Mouse (Mus musculus): ENCODE data around the gene Hs3st5.
"Not testable (repeated sequence)": the region's sequence is repeated elsewhere in the genome, so short reads cannot be mapped to it uniquely, and the experiment has no call there.

The Hs3st5 gene

DNA sequence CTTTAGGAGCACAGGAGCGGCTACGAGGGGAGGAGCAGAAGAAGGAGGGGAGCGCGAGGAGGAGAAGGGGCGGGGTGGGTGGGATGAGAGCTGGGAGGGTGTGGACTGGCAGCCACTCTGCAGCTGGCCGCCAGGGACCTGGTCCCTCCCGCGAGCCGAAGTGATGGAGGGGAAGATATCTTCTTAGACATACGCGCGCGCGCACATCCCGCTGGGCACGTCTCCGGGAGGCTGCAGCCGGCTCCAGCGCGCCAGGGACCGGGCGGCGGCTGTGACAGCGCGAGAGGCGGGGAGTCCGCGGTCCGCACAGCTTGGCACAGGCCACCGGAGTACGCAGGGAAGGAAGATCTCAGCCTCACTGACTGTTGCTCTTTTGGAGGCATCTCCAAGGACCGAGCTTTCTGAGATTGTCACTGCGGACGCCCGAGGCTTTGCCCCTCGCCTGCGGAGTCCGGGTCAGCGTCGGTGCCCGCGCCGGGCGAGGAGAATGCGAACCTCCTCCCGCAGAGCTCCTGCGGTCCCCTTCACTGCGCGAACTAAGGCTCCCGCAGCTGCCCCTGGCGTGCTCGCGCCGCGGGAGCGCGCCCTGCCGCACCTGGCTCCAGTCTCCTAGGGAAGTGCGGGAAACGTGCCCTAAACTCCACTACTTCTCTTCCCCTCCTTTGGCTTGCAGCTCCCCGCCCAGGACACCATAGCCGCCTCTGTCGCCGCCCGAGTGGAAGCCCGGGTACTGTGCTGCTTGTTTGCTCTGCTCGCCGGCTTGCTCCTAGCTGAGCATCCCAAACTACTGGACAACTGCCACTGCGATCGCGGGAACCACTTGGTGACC is at the start of gene Hs3st5:
Hs3st5 (plus strand) TSS at position 88 of the 829 bp plus-strand sequence.
- DNase-seq, result no peak

- no peak for DNase-seq
These were observed 38.0 kb upstream of the Hs3st5 start for GRCm38 (mm10) chr10:36468664-36469063.

DNA sequence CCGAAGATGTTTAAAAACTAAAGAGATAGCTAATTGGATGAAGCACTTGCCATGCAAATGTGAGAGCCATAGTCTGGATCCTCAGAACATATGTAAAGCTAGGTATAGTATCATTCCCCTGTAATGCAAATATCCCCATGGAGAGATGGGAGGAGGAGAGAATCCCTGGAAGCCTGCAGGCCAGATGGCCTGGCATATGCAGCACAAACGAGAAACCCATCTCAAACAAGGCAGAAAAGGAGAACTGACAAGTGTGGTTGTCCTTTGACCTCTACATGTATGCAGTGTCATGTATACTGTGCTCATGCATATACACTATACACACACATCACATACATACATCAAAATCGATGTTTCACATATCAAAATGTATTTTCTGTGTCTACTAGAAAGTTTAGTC is 35.5 kb upstream of the Hs3st5 start:
- no peak for DNase-seq

DNA sequence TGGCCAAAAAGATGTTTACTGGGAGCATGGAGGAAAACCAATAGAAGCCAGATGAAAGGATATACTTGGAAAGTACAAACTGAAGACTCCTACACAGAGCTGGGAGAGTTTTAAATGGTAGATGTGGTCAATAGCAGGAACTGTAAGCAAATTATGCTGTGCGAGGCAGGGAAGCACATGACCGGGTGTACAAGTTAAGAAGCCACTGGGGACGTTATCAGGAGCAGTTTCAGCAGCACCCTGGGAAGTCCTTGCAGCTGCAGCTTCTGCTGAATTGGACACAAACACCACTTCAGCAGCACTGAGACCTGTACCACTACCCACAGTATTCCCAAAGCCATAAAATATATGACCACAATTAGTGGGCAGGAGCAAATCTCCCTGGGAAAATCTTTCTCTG is 31.8 kb upstream of the Hs3st5 start:
- DNase-seq, result no peak

GRCm38 (mm10) chr10:36477543-36477942 is 29.1 kb upstream of the Hs3st5 start:
- DNase-seq, result no peak

DNA sequence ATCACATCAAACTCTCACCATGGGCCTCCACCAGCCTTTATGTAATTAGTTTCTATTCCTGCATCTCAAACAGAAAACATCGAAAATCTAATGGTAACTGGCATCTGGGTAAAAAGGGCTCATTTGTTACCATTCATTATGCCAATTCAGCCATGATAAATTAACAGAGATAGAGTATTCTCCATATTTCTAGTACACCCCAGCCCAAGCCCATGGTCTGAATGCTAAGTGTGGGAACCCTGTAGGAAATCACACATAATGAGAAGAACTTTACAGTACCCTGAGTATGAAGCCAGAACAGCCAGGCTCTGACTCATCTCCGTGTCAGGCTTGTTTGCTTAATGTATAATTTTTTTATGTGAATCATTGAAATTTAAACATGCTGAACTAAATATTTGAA is 23.3 kb upstream of the Hs3st5 start:
- no peak for DNase-seq

DNA sequence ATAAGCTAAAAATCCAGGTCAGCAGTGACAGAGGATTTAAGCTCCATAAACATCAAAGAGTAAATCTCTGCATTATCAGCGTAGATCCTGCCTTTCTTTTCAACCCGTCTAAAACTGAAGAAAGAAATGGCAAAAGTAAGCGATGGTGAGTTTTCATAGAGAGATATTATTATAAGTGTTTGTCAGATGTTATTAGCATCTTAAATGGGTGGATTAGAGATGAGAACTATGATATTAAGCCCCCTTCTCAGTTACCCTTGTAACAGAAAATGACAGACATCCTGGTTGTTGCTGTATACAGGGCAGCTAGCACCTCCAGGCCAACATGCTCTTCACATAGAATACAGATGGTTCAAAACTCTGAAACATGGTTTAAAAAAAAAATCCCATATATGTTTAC is 22.6 kb upstream of the Hs3st5 start:
- DNase-seq, result no peak

DNA sequence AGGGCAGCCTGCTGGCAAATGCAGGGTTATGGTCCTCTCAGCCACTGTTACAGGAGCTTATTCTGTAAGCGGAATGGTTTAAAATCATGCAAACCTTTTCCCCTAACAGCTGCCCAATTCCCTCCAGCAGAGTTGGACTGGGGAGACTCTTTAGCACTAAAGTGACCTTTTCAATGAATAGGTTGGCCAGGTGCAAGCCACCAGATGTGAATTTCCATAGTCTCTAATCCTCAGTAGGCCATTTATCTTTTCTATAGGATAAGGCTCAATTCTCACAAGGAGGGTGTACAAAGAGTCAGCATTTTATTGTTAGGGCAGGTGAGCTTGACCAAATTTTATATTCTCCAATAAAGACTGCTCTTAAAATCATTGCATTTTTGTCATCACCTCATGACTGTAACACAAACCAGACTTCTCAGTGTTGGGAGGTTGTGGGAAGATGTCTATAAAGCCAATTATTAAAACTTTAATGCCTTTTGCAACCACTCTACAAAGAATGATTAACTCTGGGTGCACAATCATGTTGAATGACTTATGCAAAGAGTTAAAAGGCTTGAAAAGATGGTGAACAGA is 21.8 kb upstream of the Hs3st5 start:
- no peak for DNase-seq

- DNase-seq, result no peak
These were observed 13.0 kb upstream of the Hs3st5 start for GRCm38 (mm10) chr10:36493566-36493965.

DNA sequence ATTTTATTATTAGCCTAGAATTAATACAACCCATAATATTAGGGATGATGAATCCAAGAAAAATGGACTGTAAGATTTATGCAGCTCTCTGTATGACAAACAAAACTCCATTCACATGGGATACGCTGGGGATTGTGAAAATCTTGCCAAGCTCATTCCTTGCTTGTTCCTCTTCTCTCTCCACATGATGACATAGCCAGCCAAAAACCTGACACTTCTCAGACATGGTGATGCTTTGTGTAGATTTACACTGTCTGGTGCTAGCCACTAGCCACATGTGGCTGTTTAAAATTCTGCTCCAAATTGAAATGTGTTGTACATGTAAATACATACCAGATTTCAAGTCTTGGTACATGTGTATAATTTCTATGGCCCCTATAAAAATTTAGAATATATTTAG is 6.9 kb upstream of the Hs3st5 start:
- no peak for DNase-seq

DNA sequence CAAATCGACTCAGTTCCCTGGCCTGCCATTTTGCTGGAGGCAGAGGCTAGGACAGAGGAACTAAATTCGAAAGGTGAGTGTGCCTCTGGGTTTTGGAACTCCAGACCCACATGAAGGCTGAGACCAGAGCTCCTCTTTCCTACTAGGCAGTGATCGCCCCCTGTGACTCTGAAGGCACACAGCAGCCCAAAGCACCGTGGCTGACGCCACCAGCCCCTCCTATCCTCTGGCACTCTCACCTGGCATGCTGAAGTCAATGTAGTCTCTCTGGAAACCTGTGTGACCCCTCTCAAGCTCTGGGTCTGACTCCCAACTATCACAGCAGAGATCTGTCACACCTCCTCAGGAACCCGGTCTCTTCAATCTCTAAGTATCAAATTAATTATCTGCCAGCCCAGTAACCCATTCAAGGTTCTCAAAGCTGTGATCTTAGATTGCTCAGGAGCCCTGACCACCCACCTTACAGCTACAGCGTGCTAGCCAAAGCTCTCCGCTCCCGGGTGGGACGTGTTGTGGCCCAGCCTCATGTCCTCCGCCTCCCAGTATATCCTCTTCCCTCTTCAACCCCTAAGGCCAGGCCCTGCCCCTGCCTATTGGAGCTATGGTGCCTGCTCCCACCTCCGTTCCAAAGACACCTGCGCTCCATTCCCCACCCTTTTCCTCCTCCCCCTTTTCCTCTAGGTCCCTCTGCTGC is 434 bp upstream of the Hs3st5 start:
- DNase-seq, result no peak

GRCm38 (mm10) chr10:36507556-36507870 is 899 bp downstream of the Hs3st5 start:
- DNase-seq, result no peak

DNA sequence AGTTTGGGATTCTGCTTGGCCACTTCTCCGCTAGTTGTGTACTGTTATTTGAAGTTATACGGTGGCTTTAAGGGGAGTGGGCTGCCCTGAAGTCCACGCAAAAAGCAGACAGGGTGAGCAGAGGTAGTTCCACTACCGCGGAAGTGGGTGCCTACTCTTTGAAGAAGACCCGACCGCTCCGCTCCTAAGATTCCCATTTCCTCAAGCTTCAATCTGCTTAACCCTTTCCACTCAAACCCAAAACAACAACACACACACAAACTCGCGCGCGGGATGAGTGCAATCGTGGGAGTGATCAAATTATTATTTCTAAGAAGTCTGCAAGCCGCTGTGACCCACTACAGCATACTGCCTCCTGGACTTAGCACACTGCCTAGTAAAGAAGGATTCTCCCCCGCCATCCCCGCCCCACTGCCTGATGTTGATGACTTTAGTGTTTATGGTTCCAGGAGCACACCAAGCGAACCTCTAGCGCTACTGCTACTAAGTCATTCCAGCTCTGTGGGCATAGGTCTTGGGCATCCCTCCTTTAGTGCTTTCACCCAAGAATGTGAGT is 1.5 kb downstream of the Hs3st5 start:
- no peak for DNase-seq

DNA sequence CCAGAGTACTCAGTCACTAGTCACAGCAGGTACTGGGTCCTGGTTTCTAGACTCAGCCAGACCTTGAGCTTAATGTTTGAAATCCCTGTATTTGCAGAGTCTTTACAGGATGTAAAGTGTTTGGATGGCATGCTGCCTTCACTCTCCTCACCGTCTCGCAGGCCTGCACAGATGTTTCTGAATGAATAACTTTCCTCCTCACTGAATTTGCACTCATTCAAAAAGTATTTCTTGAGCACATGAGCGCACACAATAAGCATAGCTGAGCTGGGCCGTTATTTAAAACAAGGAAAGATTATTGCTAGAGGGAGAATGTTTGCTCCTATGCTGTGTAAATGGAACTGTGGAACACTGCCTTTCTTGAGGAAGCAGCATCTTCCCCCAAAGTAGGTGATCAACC is 2.9 kb downstream of the Hs3st5 start:
- no peak for DNase-seq

- DNase-seq, result no peak
These were observed 17.3 kb downstream of the Hs3st5 start for GRCm38 (mm10) chr10:36523881-36524280.

- no peak for DNase-seq
These were observed 27.2 kb downstream of the Hs3st5 start for GRCm38 (mm10) chr10:36533633-36534335.

GRCm38 (mm10) chr10:36546622-36547021 is 40.0 kb downstream of the Hs3st5 start:
- no peak for DNase-seq

DNA sequence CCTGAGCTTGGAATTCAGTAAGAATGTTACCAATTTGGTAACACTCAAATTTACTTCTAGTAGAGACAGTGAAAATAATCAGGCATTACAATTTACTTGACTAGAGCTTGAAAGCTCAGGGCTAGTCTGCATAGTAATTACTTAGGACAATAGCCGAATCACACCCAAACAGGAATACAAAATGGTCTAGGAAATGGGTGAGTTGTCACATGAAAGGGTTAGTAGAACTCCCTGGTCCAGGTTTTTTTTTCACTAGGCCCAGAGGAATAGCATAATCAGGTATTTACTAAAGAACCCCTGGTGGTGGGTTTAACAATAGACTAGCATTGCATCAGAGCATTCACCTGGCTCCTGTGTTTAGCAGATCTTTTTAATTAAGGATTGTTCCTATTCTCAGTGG is 41.1 kb downstream of the Hs3st5 start:
- DNase-seq, result not testable (repeated sequence)

DNA sequence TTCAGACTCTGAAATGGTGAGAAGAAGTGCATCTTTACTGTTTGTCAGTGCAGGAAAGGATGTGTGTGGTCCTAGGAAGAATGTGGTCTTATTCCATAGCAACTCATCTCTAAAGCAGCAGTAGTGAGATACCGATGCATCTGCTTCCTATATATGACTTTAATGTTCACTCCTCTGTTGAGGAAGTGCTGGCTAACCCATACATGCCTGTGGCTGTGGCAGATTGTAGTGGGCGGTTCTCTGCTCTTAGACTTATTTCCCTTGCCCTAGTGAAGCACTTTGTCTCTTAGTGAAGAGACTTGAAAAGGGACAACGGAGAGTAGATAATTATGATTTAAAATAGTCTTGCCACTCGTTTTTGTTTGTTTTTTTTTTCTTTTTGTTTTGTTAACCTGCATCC is 47.4 kb downstream of the Hs3st5 start:
- DNase-seq, result no peak

DNA sequence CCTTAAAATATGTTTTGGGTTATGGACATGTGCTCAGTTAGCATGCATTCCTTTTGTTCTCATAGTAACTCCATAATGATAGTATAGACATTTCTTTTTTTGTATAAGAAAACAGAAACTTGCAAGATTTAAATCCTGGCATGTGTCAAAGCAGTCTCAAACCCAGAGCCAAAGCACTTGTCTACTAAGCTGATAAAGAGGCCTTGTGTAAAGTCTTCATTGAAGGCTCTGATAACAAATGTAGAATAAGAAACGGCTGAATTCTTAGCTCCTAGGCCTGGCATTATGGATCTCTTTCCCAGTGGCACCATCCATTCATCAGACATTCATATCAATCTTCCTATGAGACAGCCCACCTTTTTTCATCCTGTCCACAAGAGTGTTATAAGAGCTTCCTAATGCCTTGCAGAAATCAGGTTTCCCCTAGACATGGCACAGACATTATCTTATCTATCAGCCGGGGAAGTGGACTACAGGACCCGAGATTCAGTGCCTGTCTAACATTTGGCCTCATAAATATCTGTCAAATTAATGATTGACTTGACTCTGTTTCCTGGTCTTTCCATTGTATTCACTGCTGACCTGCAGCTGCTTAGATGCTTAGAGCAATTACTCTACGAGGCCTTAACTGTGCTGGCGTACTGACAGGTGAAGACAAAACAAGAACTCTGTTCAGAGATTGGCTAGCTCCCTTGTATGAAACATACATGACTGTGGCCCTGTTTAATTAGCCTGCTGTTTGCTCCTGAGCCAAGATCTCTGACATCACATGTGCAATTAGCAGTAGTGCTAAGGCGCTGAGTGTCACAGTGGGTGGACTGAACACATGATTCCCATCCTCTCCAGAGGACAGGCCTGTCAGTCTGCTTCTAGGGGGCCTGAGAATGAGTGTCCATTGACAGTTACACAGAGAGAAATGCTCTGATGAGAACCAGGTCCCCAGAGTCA is 48.6 kb downstream of the Hs3st5 start:
- no peak for DNase-seq

DNA sequence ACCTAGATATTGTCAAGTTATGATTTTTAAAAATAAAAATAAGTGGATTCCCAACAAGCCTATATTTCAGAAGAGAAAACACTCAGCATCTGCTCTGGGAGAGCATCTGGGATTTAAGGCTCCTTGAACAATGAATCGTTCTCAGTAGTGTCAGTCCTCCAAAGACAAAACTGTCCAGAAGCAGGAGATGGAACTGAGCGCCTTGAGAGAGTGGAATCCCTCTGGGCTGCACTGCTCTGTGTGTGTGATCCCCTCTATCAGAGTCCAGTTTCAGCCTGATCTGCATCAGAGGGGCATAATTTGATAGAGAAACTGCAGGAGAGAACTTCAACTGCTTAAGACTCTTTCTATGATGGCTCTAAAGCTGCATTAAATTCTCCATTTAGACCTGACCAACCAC is 49.5 kb downstream of the Hs3st5 start:
- DNase-seq, result no peak

DNA sequence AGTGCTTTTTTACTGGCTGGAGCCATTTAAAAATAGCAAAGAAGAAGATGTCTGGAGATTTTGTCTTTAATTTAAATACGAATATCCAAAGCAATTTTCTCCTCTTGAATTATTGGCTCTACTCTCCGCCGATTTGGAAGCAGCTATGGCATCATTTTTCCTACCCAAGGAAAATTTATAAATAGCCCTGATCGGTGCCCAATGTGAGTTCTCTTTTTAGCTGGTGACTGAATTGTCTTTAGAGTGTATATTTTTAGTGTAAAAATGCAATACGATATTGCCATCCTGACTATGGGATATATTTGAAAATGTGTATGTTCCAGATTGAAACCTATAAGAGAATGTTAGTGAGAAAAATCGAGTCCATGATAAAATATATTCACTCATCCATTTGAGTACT is 51.1 kb downstream of the Hs3st5 start:
- DNase-seq, result no peak
